Mouse (Mus musculus): Measurements from ENCODE around the gene Nectin4.

Gene Nectin4

DNA sequence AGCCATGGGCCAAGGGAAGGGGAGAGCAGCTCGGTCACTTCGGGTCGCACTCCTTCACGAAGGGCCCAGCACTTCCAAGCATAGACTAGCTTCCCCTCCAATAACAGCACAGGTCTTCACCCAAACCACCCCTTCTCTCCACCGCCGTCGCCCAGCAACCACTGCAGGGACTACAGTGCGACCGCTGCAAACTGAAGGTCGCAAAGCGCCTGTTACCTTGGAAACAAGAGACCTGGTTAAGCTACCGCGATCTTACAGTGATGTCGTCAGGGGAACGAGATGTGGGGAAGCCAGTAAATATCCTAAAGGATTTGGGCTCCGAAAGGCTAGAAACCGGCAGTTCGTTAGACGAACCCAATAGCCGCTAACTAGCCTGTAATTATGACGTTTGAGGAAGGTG, 9.2 kb upstream of the Nectin4 start, which contains the start of gene Klhdc9:
Klhdc9 (minus strand) TSS at position 143 of the 400 bp plus-strand sequence.
- peak; percentile 91 for DNase-seq

DNA sequence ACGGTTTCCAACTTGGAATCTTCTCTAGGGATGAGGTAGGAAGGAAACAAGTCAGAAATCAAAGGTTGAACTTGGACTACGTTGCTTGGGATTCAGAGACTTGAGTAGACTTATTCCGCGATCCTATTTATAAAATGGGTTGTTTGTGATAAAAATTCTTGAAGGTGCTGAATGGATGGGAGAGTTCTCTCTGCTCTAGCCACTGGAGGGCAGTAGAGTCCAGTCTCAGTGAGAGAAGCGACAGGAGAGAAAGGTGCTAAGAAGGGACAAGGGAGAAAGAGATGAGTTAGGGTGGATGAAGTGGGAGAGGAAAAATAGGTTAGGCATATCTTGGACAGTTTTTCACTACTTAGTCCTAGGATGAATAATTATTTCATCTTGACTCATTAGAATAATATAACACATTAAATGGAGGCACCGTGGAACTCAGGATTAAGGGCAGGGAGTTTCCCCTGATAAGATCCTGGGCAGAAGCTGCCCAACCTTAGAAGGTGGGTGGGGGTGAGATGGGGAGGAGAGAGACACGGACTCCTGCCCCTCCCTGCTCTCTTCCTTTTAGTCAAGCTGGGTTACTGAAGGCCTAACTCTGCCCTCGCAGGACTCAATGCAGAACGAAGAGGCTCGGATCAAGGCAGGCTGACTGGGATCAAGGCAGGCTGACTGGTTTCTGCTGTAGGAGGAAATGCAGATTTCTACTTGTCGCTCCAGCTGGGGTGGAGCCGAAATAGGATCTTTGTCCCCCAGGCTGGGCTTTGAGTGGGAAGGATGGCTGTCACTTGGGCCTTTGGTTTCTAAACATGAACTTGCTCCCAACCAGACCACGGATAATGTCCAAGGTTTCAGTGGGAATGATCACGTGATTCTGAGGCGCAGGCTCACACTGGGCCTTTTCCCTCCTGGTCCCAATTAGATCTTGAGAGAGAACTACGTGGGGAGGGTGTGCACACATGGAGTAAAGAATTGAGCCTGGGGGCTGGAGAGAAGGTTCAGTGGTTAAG, 8.5 kb upstream of the Nectin4 start:
- peak; percentile 83 for DNase-seq

- no peak for DNase-seq
These were observed 4.0 kb upstream of the Nectin4 start for GRCm38 (mm10) chr1:171365934-171366333.

GRCm38 (mm10) chr1:171372880-171373279, 3.0 kb downstream of the Nectin4 start:
- no peak for DNase-seq

DNA sequence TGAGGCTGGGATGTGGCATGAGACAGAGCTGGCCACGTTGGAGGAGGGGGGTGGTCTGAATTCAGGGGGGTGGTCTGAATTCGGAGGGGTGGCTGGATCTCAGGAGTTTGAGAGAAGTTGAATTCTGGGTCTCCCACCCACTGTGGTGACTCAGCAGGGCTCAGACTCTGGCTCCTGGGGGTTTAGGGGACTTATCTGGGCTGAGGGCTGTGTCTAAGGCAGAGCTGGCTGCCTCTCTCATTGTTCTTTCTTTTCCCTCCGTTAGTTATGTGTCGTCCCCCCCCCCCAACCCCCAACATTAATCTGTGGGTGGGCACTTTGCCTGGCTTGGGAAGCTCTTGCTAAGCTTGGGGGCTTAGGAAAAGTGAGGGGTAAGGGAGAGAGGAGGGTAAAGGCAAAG, 4.0 kb downstream of the Nectin4 start:
- no peak for DNase-seq

- no peak for DNase-seq
These were observed 5.8 kb downstream of the Nectin4 start for GRCm38 (mm10) chr1:171375646-171376097.

DNA sequence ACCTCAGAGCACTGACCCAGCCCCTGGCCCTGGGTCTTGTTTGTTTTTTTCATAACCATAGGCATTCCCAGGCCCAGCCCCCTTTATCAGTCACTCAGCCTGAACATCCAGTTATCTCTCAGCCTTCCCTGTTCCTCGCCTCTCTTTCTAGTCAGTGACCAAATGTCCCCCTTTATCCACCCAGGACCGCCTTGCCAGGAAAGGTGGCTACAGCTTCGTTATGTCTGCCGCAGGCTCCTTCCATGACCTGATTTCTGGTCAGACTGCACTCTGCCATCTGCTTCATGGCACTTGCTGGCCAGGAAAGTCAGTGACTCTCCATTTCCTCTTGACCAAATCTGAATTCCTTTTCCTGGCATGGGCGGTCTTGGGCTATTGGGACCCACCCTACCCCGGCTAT, 8.4 kb downstream of the Nectin4 start:
- no peak for DNase-seq

DNA sequence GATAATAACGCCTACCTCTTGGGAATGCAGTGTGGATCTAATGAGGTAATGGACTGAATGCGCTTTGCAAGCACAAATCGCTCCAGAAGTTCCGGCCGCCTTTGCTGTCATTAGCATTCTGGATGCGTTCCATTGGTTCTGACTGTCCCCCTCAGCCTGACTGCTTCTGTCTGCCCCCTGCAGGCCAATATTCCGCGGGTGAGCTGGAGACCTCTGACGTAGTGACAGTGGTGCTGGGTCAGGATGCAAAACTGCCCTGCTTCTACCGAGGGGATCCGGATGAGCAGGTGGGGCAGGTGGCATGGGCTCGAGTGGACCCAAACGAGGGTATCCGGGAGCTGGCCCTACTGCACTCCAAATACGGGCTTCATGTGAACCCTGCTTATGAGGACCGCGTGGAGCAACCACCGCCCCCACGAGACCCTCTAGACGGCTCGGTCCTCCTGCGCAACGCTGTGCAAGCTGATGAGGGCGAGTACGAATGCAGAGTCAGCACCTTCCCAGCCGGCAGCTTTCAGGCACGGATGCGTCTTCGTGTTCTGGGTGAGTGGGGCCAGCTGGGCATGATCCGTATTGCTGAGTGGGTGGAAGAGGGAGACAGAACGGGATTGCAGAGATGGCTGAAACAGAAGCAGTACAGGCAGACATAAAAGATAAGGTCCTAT, 10.2 kb downstream of the Nectin4 start:
- DNase-seq = peak; percentile 82

- DNase-seq = no peak
These were observed 12.3 kb downstream of the Nectin4 start for GRCm38 (mm10) chr1:171382096-171382620.

- no peak for DNase-seq
These were observed 14.5 kb downstream of the Nectin4 start for GRCm38 (mm10) chr1:171384361-171384760.

- DNase-seq = no peak
These were observed 15.3 kb downstream of the Nectin4 start for GRCm38 (mm10) chr1:171385171-171385570.

GRCm38 (mm10) chr1:171387099-171387498, 17.2 kb downstream of the Nectin4 start:
- peak; percentile 78 for DNase-seq

DNA sequence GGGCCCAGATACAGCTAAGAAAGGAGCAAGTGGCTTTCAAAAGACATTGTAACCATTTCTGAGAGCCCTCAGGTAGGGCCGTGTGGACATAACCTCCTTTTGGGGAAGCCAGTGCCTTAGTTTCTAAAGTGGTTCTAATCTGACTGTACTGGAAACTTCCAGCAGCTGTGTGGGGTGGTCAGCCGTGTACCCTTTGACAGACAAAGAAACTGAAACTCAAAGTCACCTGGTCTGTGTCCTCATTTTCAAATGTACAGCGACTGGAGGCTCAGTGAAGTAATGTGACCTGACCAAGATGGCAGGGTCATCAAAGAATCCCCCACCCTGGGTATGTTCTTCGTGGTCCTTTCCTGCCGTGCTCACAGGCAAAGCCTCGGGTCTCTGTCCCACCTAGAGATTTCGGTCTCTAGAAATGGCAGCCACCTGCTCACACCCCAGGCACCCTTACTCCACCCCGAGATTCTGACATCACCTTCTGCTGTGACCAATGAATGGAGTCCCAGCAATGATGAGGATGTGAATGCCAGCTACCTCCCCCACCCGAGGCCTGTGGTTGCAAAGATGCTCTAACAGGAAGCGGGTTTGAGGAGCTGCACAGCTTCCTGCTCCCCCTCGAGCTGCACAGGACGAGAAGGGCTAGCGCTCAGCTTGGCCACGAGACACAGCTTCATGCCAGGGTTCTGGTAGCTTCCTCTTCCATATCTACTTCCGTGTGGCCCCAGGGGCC, 18.6 kb downstream of the Nectin4 start, which contains the start of gene Arhgap30:
Arhgap30 (plus strand) TSS at position 579 of the 727 bp plus-strand sequence.
- peak; percentile 94 for DNase-seq

- peak; percentile 84 for DNase-seq
These were observed 20.2 kb downstream of the Nectin4 start for GRCm38 (mm10) chr1:171390101-171390500.

- no peak for DNase-seq
These were observed 31.9 kb downstream of the Nectin4 start for GRCm38 (mm10) chr1:171401821-171402220.

- no peak for DNase-seq
These were observed 33.1 kb downstream of the Nectin4 start for GRCm38 (mm10) chr1:171402991-171403390.

GRCm38 (mm10) chr1:171407263-171407662, 37.4 kb downstream of the Nectin4 start:
- no peak for DNase-seq

DNA sequence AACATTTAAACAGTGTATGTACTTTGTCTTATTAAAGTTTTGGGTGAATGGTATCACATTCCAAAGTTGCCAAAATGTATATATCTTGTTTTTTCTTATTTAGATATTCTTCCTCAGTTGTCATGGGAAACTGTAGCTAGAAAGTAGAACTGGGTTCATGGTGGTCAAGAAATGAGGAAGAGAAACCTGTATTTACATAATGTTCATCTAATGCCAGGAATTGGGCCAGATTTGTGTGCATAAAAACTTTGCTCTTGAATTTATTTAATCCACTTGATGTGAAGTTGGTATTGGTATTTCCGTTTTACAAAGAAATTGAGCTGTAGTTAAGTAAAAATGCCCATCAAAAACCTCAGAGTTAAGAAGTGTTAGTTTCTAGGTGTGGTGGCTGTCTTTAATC, 40.3 kb downstream of the Nectin4 start:
- no peak for DNase-seq

DNA sequence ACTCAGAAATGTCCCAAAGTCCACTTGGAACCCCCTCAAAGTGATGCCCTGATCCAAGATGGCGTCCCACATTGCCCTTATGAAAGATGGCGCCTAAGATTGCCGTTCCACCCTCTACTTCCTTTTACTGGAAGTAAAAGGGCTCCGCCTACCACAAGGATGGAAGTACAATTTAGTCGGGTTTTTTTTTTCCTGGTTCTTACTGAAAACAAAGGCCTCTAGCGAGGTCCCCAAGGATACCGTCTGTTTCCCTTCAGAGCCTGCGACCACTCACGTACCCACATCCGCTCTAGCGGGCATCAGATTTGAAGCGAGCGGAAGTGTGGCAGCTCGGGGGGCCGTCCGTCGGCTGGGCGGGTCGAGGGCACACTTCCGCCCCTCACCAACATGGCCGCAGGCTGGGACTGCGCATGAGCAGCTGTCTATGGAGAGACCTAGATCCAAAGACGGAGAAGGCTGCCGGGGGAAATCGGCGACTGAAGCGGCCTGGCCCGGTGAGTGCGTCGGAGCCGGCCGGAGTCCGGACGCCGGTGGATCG, 41.1 kb downstream of the Nectin4 start, which contains the start of gene Usf1:
Usf1 (plus strand) TSS at position 367 of the 538 bp plus-strand sequence.
- DNase-seq = peak; percentile 97

GRCm38 (mm10) chr1:171411492-171411941, 41.6 kb downstream of the Nectin4 start:
- no peak for DNase-seq

- DNase-seq = peak; percentile 65
These were observed 42.1 kb downstream of the Nectin4 start for GRCm38 (mm10) chr1:171412001-171412441.

- peak; percentile 25 for DNase-seq
These were observed 42.5 kb downstream of the Nectin4 start for GRCm38 (mm10) chr1:171412446-171412845.

All from thymus, postnatal 14 days (tissue).